Mouse (Mus musculus) megakaryocyte, adult 5-6 weeks (primary cell): Measurements from ENCODE around the gene Susd3. TPM values are rescaled to one million over a fixed set of nuclear protein-coding genes. Genes with fewer than 3 reads are reported as not detected.

Experiments used
- ATAC-seq: 2 replicates; pipeline ENCODE4 v1.8.0; 2016; ENCODE audit warnings: mild to moderate bottlenecking, inconsistent platforms; ENCODE audit not compliant: poor library complexity, severe bottlenecking
- total RNA-seq, 2 experiments: library from RNA; stranded (forward) in 1 of 2; stranded (reverse) in 1 of 2; fragments of 153-499, 151-499 nt in 1 of 2; fragments of 221-1000, 200-1000 nt in 1 of 2; gene quantifications; 2 replicates each; pipeline versions ENCODE4 v1.2.3 to v1.2.4; 2015 to 2017

Gene Susd3
- total RNA-seq, 2 experiments from 2014 or later = 42.3 to 49.1 TPM

- no peak for ATAC-seq
Observed at GRCm38 (mm10) chr13:49214454-49214853, 34.1 kb downstream of the Susd3 start.

- ATAC-seq = peak; percentile 72
Observed at GRCm38 (mm10) chr13:49213531-49213932, 35.0 kb downstream of the Susd3 start.

GRCm38 (mm10) chr13:49212711-49213500 is 35.6 kb downstream of the Susd3 start:
- no peak for ATAC-seq

GRCm38 (mm10) chr13:49209306-49209705 is 39.2 kb downstream of the Susd3 start:
- no peak for ATAC-seq

- no peak for ATAC-seq
Observed at GRCm38 (mm10) chr13:49206341-49206740, 42.2 kb downstream of the Susd3 start.

GRCm38 (mm10) chr13:49205381-49205998 is 43.0 kb downstream of the Susd3 start:
- peak; percentile 80 for ATAC-seq

GRCm38 (mm10) chr13:49202556-49202955 is 46.0 kb downstream of the Susd3 start:
- ATAC-seq = no peak

GRCm38 (mm10) chr13:49200688-49201087 is 47.8 kb downstream of the Susd3 start:
- peak; percentile 51 for ATAC-seq

GRCm38 (mm10) chr13:49199891-49200290 is 48.6 kb downstream of the Susd3 start:
- ATAC-seq = no peak

GRCm38 (mm10) chr13:49198734-49199133 is 49.8 kb downstream of the Susd3 start:
- ATAC-seq = no peak

- peak; percentile 77 for ATAC-seq
Observed at GRCm38 (mm10) chr13:49196766-49197165, 51.7 kb downstream of the Susd3 start.

- no peak for ATAC-seq
Observed at GRCm38 (mm10) chr13:49196211-49196610, 52.3 kb downstream of the Susd3 start.

- ATAC-seq = no peak
Observed at GRCm38 (mm10) chr13:49195651-49196050, 52.9 kb downstream of the Susd3 start.

- ATAC-seq = no peak
Observed at GRCm38 (mm10) chr13:49194811-49195210, 53.7 kb downstream of the Susd3 start.

GRCm38 (mm10) chr13:49193650-49194049 is 54.9 kb downstream of the Susd3 start:
- no peak for ATAC-seq

- no peak for ATAC-seq
Observed at GRCm38 (mm10) chr13:49192156-49192855, 56.2 kb downstream of the Susd3 start.

GRCm38 (mm10) chr13:49191673-49192035 is 56.9 kb downstream of the Susd3 start:
- peak; percentile 4; the same call in 1 of the 2 replicates for ATAC-seq

GRCm38 (mm10) chr13:49190876-49191672 is 57.4 kb downstream of the Susd3 start:
- no peak for ATAC-seq

GRCm38 (mm10) chr13:49189970-49190870 is 58.3 kb downstream of the Susd3 start:
- ATAC-seq = no peak

GRCm38 (mm10) chr13:49188966-49189360 is 59.5 kb downstream of the Susd3 start:
- no peak for ATAC-seq
